Mouse (Mus musculus) right cerebral cortex, postnatal 14 days (tissue): ENCODE data around the gene Gm21962.
"Not testable (repeated sequence)": the region's sequence is repeated elsewhere in the genome, so short reads cannot be mapped to it uniquely, and the experiment has no call there.

Experiments used
- DNase-seq: peaks from one replicate; pipeline ENCODE4 v3.0.0; 2022

Gene Gm21962

DNA sequence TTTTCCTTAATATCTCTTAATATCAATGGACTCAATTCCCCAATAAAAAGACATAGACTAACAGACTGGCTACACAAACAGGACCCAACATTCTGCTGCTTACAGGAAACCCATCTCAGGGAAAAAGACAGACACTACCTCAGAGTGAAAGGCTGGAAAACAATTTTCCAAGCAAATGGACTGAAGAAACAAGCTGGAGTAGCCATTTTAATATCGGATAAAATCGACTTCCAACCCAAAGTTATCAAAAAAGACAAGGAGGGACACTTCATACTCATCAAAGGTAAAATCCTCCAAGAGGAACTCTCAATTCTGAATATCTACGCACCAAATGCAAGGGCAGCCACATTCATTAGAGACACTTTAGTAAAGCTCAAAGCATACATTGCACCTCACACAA, at the start of gene Gm21962:
Gene Gm21962, plus strand, starts transcription at position 301 of the 400 bp plus-strand sequence.
- DNase-seq, result not testable (repeated sequence)

DNA sequence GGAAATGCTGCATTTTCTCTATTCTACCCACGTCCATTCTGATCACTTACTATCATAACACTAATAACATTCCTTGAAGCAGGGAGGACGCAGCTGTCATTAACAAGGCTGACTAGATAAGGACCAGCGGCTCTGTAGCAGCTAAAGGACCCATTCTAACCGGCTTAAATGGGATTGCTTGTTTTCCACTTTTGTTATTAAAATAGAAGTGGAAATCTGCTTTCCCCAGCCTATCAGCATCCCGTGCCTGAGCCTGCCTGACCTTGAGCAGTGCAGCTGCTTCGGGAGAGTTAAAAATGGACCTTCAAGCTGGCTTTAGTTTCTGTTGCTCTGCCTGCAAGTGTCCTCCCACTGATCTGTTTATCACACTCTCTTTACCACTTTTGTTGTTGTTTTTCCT, 49.2 kb upstream of the Gm21962 start:
- DNase-seq, result no peak

DNA sequence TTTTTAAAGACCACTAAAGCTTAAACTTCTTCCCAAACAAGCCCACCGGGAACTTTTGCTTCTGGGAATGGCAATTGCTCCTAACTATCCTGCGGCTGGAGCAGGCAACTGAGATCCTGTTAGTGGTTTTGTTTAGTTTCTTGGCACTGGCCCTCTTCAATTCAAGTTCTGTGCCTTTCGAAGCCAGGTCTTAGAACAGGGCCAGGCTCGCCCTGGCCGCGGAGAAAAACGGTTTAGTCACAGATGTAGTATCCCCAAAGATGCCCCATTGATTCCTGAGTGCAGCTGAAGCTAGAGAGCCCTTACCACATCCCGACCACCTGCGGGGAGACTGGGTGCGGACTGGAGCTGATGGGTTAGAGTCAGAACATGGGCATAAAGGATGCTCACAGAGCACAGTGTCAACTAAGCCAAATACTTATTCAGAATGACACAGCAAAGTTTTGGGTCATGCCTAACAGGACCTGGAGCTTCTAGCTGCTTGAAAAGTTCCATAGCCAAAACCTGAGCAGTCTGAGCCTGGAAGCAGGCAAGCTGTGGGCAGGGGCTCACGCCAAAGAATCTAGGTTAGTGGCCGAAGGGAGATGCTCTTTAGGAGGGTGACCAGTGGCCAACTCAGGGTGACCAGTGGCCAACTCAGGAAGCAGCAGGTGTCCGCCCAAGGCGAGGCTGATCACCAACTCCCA, 48.3 kb upstream of the Gm21962 start:
- no peak for DNase-seq

DNA sequence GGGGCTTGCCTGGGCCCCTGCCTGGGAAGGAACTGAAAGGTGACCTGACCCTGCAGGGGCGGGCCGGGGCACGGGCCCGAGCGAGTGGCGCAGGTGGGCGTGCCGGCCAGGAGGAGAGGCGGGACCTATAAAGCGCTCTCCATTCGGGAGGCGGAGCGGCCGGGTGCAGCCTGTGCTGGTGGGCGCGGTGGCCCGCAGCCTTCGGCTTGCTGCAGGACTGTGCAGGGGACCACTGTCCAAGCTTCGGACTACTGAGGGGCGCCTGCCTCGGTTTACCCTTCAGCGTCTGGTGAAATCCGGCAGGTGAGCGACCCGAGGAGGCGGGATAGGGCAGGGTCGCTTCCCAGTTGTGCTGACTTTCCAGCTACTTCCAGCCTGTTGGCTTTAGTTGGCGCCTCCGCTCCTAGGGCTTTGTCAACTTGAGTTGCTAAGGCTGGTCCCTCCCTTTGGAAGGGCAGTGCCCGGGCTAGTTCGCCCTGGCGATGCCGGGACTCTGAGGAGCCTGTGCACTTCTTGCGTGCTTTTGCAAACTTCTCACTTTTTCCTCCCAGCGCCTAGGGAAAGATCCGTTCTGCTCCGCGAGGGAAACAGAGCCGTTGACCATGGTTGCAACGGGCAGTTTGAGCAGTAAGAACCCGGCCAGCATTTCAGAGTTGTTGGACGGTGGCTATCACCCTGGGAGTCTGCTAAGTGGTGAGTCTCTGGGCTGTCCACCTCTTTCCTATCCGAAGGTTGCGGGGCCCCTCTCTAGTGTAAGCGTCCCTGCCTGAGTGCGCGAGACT, 47.6 kb upstream of the Gm21962 start:
- peak; percentile 41 for DNase-seq

DNA sequence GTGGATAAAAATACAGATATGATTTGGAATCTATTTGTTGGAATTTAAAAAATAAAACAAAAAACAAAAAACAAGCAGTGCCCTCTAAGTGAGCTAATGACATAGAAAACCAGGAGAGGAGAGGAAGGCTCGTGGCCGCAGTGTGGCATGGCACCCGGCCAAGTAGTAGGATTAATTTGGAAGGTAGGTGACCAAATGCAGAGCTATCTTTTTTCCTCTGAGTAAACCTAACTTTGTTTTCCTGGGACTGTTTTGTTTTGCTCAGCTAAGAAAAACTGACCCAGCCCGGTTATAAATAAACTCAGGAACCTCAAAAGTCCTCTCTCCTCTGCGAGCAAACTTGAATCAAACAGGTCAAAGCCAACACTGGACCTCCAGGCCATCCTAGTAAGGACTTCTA, 46.3 kb upstream of the Gm21962 start:
- peak; percentile 13 for DNase-seq

DNA sequence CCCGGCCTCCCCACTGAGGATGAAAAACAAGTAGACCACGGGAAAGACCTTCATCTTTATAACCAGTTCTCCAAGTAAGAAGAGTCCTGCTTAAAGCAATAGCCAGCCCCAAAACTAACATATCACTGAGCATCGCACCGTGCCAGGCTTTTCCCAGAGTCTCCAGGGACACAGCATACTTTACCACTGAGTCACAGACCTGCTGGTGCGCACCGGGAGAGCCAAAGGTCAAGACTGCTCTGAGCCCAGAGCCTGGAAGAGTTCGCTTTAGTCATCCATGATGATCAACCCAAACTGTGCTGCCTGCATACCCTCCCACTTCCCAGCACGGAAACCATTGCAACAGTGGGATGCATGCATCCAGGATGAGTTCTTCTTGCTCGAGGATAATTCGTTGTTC, 37.6 kb upstream of the Gm21962 start:
- no peak for DNase-seq

DNA sequence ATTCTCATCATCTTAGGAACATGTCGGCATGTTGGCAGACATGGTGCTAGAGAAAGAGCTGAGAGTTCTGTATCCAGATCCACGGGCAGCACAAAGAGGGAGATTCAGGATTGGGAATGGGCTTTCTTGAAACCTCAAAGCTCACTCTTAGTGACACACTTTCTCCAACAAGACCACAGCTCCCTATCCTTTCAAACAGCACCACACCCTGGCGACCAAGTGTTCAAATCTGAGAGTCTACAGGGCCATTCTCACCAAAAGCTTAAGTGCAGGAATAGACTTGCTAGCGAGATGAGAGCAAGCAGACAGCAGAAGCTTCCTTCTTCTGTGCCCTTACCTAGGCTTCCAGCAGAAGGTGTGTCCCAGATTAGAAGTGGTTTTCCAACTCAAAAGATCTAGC, 34.8 kb upstream of the Gm21962 start:
- no peak for DNase-seq

DNA sequence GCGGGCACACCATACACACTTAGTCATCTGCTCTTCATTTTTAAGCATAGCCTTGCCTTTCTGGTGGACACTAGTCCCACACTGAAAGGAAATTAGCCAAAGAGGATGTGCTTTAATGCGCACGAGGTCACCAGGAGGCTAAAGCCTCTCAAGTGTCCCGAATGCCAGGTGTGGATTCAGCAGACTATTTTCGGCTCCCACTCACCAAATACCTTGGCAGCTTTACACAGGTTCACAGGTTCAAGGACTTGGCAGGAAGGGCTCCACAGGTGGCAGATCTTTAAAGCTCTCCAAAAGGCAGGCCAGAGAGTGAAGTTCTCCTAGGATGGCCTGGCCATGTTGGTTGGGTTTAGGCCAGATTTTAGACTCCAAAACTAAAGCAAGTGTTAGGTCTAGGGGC, 30.1 kb upstream of the Gm21962 start:
- DNase-seq, result no peak

DNA sequence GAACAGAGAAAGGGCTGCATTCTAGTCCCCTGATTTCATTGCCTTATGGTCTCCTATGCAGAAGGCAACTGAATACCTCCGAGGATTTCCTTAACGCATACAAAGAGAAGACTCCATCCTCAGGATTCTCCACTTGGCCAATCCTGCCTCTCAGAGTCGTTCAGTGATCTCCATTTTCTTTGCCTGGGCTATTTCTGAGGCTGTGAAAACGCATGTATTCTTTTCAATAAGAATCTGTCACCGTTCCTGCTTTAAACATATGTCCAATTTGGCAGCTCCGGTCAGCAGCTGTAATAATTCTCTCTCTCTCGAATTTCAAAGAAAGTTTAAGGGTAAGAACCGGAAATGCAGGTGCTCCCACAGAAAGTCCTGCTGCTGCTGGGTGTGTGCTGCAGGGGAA, 29.2 kb upstream of the Gm21962 start:
- DNase-seq, result no peak

DNA sequence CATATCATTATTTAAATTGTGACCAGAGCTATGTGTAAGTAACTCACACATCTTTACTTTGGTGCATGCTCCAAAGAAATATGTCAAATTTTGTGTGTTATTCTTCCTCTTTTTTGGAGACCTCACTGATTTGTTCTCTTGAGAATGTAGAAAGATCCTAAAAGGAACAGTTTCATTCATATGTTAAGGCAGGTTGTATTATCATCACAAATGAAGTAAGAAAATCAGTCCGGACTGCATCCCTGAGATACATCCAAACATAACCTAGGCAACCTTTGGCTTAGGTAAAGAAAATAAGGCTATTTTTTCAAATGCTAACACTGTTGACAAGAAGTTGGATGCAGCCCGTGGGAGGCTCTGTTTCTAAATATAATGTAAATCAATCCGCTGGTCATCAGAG, 28.8 kb upstream of the Gm21962 start:
- no peak for DNase-seq

DNA sequence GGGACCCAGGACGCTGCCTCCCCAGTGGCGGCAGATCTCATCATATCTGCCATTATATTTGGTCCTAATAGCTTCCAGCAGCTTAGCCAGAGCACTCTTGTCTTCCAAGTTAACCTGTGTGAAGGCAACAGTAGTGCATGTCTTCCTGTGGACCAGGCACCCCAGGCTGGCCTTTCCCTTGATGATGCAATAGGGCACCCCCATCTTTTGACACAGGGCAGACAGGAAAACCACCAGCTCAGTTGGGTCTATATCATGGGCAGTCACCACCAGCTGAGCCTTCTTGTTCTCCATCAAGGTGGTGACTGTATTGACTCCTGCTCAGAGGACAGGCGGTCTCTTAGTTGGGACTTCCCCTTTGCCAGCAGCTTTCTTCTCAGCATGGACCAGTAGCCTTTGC, 27.2 kb upstream of the Gm21962 start:
- DNase-seq, result no peak

DNA sequence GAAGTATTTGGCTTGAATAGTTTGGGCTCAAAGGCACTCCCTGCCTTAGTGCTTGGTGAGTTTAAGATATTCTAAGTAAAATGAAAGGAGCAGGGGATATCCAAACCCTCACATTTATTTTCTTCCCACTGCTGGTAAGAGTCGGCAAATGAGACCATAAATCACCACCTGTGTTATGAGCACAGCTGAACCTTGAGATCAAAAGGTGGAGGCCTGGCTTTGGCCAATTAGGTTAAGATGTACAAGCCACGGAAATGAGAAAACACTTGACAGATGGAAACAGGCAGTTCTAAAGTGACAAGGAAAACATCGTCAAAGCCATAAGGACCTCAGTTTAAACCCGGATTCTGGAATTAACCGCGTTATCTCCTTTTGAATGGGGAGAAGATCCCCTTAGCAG, 26.4 kb upstream of the Gm21962 start:
- DNase-seq, result no peak

DNA sequence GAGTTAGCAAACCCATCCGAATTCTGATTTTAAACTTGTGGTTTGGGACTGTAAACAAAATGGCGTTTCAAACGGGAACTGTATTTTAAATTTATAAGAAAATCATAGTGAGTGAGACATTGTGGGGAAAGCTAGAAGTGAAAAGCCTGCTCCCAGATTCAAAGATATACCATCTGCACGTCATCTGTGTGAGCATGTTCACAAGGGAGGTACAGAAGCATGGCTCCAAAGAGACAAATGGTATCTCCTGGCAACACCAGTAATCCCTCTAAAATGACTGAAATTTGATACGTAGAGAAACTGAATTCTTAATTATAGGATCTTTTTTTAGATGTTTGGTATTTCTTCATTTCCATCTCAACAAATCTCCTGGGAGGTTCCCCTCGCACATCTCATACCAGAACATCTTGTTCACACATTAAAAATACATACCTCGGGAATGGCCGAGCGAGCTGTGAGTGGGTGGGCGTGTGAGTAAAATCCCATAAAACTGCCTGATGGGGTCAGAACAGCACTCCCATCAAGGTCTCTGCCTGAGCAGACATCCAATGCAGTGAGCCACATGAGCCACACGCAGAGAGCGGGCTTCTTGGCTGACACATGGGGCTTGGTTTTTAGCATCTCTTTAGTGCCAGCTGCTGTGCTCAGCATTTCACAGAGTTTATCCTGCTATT, 23.8 kb upstream of the Gm21962 start:
- peak; percentile 7 for DNase-seq

DNA sequence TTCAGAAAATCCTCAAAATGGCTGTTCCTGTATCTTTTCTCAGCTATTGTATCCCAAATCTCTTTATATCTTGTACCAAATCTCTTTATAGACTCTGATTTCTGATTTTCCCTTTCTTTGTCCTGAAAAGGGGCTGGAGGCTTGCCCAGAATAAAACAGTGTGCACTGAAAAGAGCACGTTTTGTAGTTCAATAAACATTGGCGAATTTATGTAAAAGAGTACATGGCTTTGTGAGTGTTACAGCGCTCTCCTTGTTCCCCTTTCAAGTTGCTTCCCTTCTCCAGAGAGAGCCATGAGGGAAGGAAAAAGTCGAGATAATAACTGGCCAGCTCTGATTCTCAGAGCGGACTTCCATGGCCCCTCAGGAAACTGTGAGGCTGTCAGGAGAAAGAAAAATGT, 22.2 kb upstream of the Gm21962 start:
- no peak for DNase-seq

DNA sequence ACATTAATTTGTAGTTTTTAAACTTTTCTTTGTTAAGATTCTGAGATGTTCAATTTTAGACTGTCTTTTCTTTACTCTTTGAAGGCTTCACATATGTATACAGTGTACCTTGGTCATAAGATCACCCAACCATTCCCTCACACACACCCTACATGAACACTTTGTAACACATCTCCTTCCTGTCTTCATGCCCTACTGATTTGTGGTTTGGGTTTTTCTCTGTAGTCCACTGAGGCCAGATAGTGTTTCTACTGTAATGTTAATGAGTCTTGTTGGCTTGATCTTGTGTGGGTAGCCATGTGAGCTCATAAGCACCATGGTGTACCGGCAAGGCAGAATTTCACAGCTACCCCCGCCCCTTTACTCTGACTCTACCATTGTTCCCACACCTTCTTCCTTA, 18.5 kb upstream of the Gm21962 start:
- DNase-seq, result no peak

DNA sequence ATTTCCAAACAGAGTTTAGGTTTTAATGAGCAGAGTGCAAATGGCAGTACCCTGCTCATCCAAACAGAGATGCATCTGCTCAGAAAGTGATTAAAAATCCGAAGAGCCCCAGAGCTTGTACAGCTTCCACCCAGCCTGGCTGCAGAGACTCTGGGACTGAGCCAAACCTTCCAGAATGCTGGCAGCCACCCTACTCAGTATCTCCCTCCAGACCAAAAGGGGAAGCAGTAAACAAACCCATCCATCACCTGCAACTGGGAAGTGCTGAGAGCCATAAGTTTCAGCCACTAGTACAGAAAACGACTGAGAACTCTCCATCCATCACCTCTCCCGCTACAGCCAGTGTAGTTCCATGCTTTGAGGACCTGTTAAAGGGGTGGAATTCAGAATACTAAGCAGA, 9.6 kb downstream of the Gm21962 start:
- peak; percentile 8 for DNase-seq

DNA sequence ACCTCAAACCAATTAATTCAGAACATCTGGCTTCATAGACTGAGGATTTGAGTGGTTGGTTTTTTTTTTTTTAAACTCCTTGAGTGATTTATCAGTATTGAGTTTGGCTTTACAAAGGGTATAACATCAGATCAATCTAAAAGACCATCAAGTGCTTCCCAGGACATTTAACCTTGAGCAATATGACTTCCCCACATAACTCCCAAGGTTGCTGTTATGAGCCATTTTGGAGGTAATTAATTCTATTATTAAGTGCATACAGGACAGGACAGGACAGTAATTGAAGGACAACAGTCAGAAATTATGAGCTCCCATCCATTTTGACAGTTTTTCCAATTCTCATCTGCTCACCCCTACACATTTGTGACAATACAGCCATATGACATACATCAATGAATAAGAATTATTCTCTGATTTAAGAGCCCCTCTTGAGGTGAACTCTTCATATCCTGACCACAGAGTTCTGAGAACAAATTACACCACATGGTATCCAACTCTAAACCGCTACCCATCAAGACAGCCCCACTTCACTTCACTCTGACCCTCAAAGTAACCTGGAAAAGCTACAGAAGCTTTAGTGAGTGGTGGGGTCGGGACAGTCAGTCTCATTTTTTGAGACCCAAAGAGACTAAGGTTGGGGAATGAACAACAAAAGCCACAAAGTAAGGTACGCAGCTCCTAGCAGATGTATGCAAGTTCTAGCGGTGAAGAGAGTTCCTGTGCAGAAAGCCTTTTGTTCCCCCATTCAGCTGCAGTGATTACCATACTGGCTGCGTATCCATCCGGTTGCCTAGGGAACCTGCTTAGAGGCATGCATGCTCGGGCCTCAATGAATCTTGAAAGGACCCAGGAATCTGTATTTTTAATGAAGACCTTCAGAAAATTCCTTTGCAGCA, 11.8 kb downstream of the Gm21962 start:
- peak; percentile 38 for DNase-seq

DNA sequence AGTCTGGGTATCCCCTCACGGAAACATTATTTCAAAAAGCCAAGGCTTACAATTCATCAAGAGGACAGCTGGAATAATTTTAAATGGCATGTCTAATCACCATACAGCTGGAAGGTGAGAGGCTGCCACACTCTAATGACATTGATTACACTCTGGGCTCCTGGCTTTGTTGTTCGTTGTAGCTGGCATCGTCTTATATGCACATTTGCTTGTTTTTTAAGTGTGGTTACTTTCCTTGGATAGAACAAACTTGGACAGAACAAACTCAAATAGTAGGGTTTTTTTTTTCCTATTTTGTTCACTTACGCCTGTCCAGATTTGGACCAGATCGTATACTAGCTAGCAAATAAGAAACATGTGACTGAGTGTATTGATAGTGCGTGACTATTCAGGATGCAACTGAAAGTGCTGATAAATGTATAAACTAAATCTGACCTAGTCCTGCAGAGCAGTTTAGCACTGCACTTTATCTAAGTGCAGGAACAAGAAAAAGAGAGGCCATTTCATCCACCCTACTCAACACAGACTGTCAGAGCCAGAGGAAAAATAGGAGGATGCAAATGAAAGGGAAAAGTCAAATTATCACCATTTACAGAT, 12.6 kb downstream of the Gm21962 start:
- DNase-seq, result no peak

DNA sequence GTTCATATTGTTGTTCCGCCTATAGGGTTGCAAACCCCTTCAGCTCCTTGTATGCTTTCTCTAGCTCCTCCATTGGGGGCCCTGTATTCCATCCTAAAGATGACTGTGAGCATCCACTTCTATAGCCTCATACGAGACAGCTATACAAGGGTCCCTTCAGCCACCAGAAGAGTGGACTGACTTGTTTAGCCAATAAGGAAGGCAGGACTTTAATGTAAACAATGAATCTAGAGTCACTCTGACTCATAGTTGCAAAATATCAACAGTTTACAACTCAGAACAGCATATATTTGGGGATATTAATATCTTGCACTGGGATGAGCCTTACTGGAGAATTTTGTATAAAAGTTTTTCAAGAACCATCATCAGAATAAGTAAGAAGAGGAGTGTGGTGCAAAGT, 15.6 kb downstream of the Gm21962 start:
- no peak for DNase-seq

DNA sequence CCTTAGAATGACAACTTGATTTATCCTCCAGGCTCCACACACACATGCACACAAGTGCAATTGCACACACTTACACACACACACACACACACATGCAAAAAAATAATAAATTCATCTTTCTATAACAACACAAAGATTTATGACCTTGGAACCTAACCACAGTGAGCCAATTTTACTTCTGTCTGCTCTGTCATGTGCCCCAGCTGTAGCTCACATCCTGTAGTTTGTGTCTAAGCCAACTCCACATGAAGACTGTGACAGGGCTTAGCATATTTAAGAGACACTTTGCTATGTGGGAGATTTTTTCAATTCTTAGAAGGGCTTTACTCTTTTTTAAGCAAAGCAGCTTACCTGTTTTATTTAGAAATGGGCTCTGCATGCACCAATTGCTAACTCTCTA, 20.2 kb downstream of the Gm21962 start:
- DNase-seq, result no peak

DNA sequence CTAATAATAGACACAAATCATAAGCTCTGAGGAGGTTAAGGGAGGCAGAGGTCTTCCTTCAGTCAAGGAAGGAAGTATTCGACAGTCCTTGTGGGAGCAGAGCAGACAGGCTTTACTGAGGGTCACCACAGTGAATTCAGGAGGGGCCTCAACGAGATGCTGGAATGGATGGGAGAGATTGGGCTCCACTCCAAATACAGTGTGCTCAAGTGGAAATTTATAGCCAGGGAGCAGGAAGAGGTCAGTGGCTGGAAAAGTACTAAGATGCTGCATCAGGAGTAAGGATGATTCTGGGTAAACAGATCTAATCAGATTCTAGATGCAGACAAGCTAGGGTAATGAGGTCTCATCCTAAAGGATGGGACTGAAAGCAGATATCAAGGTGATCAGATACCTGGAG, 44.6 kb downstream of the Gm21962 start:
- no peak for DNase-seq

DNA sequence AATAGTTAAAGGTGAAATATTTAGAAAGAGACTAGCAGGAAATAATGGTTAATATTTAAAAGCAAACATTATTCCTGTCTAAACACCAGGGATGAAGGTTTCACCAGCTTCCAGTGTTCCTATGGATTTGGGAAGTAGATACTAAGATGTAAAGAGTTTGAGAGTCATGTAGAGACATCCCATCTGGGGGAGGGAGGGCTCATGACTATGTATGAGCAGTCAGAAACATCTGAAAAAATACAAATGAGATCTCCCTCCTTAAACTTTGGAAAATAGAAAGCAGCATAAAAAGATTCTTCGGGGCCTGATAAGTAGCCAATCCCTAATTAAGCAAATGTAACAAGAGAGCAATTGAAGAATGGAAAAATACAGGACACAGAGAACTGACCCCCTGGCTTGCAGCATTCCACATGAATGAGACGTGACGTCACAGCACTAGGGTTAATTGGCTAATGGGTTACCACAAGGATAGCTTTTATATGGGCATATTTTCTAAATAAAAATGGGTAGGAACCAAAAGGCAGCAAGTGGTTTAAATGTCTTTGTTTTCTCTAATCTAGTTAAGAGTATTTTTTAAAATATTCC, 45.3 kb downstream of the Gm21962 start:
- no peak for DNase-seq
